Mouse (Mus musculus) cerebellum, adult 2 months (tissue): ENCODE data around the gene Arhgap32. TPM values are rescaled to one million over a fixed set of nuclear protein-coding genes. Genes with fewer than 3 reads are reported as not detected.

Source experiments
- DNase-seq, 2 experiments: peaks; one replicate each; pipeline ENCODE4 v3.0.0; 2021
- H3K27ac ChIP-seq: fragments of 200-500 bp; 2 replicates; pipeline ENCODE4 v1.5.1; 2012; ENCODE audit warnings: low read length, control low read depth, inconsistent platforms; ENCODE audit not compliant: insufficient read depth
- H3K27me3 ChIP-seq: fragments of 200-500 bp; 2 replicates; pipeline ENCODE4 v1.6.1; 2012; ENCODE audit warnings: inconsistent platforms, mild to moderate bottlenecking, low read length, moderate library complexity; ENCODE audit not compliant: control insufficient read depth, insufficient read depth
- H3K4me1 ChIP-seq: fragments of 200-500 bp; 2 replicates; pipeline ENCODE4 v1.6.1; 2011; ENCODE audit warnings: low read length; ENCODE audit not compliant: control insufficient read depth, insufficient read depth
- H3K4me3 ChIP-seq: fragments of 200-500 bp; replicated peaks from 2 replicates; pipeline ENCODE3; 2011; ENCODE audit warnings: mild to moderate bottlenecking, low read depth, low read length, control low read depth; ENCODE audit not compliant: insufficient read depth
- CTCF ChIP-seq: fragments of 200-500 bp; IDR thresholded peaks from 2 replicates; pipeline ENCODE4 v1.5.1; 2011; ENCODE audit warnings: low read depth, mild to moderate bottlenecking, control low read depth, low read length, moderate library complexity, borderline replicate concordance; ENCODE audit not compliant: insufficient read depth
- POLR2A ChIP-seq: fragments of 200-500 bp; IDR thresholded peaks from 2 replicates; pipeline ENCODE4 v1.6.1; 2011; ENCODE audit warnings: low read length, control low read depth, borderline replicate concordance; ENCODE audit not compliant: insufficient read depth
- WGBS: fragments of 180-500 bp; shearing (Covaris S2); methylation state at CpG from one replicate; pipeline ENCODE4 v1.1.7; 2018; 5-methylcytosine and 5-hydroxymethylcytosine counted together
- polyA plus RNA-seq: library from polyadenylated mRNA; depleted of rRNA; stranded (reverse); fragments of >200 nt; gene quantifications from 2 replicates; pipeline ENCODE4 v1.2.3, GENCODE M21; 2012

The Arhgap32 gene
- polyA plus RNA-seq, 1 experiment: 21.5 TPM

GRCm38 (mm10) chr9:32142834-32143233, 26.9 kb downstream of the Arhgap32 start:
- Histone ChIP-seq H3K4me3 (no peak overlapping the region), H3K27me3 (no peaks in the 10 kb centered on the region), H3K27ac (no peak overlapping the region), H3K4me1 (no peaks in the 10 kb centered on the region)
- WGBS: 89% methylated on average over 3 of the region's 3 CpGs
- TF ChIP-seq POLR2A (no peak), CTCF (no peak)
- no peak for DNase-seq

- no peak overlapping the region for H3K4me3 ChIP-seq
- TF ChIP-seq CTCF: no peak
- TF ChIP-seq POLR2A: no peak
- no peak for DNase-seq
- H3K27ac ChIP-seq: no peak overlapping the region
- 100% methylated on average over 3 of the region's 3 CpGs for WGBS
- no peaks in the 10 kb centered on the region for H3K4me1 ChIP-seq
- no peaks in the 10 kb centered on the region for H3K27me3 ChIP-seq
These were observed 27.5 kb downstream of the Arhgap32 start for GRCm38 (mm10) chr9:32143451-32143850.

GRCm38 (mm10) chr9:32146257-32146996, 30.5 kb downstream of the Arhgap32 start:
- no peak for DNase-seq
- Histone ChIP-seq H3K27me3 (no peaks in the 10 kb centered on the region; the same call in 1 of the 2 replicates), H3K4me1 (no peaks in the 10 kb centered on the region), H3K27ac (no peak overlapping the region), H3K4me3 (no peak overlapping the region)
- TF ChIP-seq POLR2A (no peak), CTCF (no peak)
- WGBS: 89% methylated on average over 12 of the region's 12 CpGs

GRCm38 (mm10) chr9:32149241-32149640, 33.3 kb downstream of the Arhgap32 start:
- DNase-seq: no peak
- 51% methylated on average over 3 of the region's 3 CpGs for WGBS
- Histone ChIP-seq H3K4me1 (no peaks in the 10 kb centered on the region), H3K27me3 (no peaks in the 10 kb centered on the region; the same call in 1 of the 2 replicates), H3K4me3 (no peak overlapping the region), H3K27ac (no peak overlapping the region)
- TF ChIP-seq POLR2A (no peak), CTCF (no peak)

- Histone ChIP-seq H3K27me3 (no peaks in the 10 kb centered on the region; the same call in 1 of the 2 replicates), H3K4me1 (no peaks in the 10 kb centered on the region), H3K4me3 (no peak overlapping the region), H3K27ac (no peak overlapping the region)
- peak in 1 of 2 experiments; percentile 12 for DNase-seq
- WGBS: 53% methylated on average over 11 of the region's 11 CpGs
- TF ChIP-seq CTCF: no peak
- TF ChIP-seq POLR2A: no peak
These were observed 34.1 kb downstream of the Arhgap32 start for GRCm38 (mm10) chr9:32149836-32150642.

- no peaks in the 10 kb centered on the region for H3K4me1 ChIP-seq
- WGBS: 93% methylated on average over 3 of the region's 3 CpGs
- DNase-seq: no peak
- H3K4me3 ChIP-seq: no peak overlapping the region
- TF ChIP-seq POLR2A: no peak
- no peak for TF ChIP-seq CTCF
- no peaks in the 10 kb centered on the region; the same call in 1 of the 2 replicates for H3K27me3 ChIP-seq
- no peak overlapping the region for H3K27ac ChIP-seq
These were observed 38.9 kb downstream of the Arhgap32 start for GRCm38 (mm10) chr9:32154727-32155371.

GRCm38 (mm10) chr9:32156706-32157105, 40.8 kb downstream of the Arhgap32 start:
- H3K4me1 ChIP-seq: no peaks in the 10 kb centered on the region
- no peaks in the 10 kb centered on the region; the same call in 1 of the 2 replicates for H3K27me3 ChIP-seq
- WGBS: 83% methylated on average over 4 of the region's 4 CpGs
- H3K4me3 ChIP-seq: no peak overlapping the region
- no peak for DNase-seq
- no peak for TF ChIP-seq POLR2A
- no peak for TF ChIP-seq CTCF
- no peak overlapping the region for H3K27ac ChIP-seq

GRCm38 (mm10) chr9:32157201-32157600, 41.3 kb downstream of the Arhgap32 start:
- DNase-seq: no peak
- Histone ChIP-seq H3K4me3 (no peak overlapping the region), H3K27ac (no peak overlapping the region), H3K4me1 (no peaks in the 10 kb centered on the region), H3K27me3 (no peaks in the 10 kb centered on the region; the same call in 1 of the 2 replicates)
- no peak for TF ChIP-seq CTCF
- TF ChIP-seq POLR2A: no peak
- 54% methylated on average over 3 of the region's 3 CpGs for WGBS
